Mouse (Mus musculus) erythroblast, embryonic 14.5 days (primary cell): Measurements from ENCODE around the gene Grtp1.

Experiments used
- GATA1 ChIP-seq: IDR thresholded peaks from 2 replicates; pipeline ENCODE4 v1.6.1; 2012; ENCODE audit warnings: low read length, inconsistent platforms, mixed read lengths
- TAL1 ChIP-seq: IDR thresholded peaks from 3 replicates; pipeline ENCODE4 v1.6.1; 2012; ENCODE audit warnings: low read length, inconsistent platforms, mixed read lengths

- TF ChIP-seq GATA1, result no peak
- TF ChIP-seq TAL1, result no peak
Measured at GRCm38 (mm10) chr8:13234803-13235202, 34.4 kb upstream of the Grtp1 start.
